Mouse (Mus musculus): ENCODE measurements around the gene Tab1.
"Not testable (repeated sequence)": the region's sequence is repeated elsewhere in the genome, so short reads cannot be mapped to it uniquely, and the experiment has no call there.

Tab1 gene

DNA sequence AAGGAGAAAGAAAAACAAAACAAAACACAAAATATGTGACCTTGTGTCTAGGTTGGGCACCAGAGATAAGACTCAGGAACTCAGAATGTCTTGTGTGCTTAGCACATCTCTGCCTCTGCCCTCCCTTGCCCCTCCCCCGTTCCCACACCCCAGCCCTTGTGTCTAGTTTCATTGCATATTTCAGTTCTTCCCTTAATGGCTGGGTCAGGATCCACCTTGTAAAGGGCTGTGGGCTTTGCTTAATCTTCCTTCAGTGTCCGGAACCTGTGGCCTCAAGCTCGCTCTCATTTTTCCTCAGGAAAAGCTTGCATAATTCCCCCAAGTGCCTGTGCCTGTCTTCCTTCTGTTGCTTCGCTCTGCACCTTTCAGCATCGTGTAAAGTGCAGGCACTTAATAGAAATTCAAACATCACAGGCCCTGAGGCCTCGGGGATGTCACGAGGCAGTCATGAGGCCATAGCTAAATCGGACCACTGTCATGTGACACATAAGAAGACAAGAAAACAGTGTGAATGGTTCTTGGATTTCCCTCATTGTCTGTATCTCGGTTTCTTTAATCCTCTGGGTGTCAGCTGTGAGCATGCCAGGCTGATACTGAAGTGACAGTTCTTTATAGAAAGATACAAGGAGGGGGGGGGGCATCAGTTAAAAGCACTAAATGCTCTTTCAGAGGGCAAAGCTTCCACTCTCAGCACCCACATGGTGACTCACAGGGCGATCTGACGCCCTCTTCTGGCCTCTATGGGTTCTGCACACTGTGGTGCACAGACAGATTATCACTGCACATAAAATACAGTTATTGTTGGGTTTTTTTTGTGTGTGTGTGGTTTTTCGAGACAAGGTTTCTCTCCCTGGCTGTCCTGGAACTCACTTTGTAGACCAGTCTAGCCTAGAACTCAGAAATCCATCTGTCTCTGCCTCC lies 27.2 kb upstream of the Tab1 start:
- no peak for DNase-seq (ENCODE audit: low spot score in 2 of 2)

DNA sequence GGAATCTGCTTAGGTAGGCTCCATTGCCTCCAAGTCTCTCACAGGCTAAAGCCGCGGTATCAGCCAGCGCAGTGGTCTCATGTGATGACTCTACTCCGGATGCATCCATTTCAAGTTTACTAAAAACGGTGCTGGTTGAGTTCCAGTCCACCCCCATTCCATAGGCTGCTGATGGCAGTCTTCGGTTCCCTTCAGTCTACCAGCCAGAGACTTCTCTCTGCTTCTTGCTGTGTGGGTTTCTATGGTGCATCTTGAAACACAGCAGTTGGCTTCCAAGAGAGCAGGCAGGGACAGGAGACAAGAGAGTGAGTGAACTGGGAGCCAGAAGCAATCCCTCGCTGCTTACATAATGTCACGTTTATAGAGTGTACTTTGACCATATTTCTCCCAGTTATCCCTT lies 25.8 kb upstream of the Tab1 start:
- no peak for DNase-seq (ENCODE audit: low spot score in 2 of 2)

DNA sequence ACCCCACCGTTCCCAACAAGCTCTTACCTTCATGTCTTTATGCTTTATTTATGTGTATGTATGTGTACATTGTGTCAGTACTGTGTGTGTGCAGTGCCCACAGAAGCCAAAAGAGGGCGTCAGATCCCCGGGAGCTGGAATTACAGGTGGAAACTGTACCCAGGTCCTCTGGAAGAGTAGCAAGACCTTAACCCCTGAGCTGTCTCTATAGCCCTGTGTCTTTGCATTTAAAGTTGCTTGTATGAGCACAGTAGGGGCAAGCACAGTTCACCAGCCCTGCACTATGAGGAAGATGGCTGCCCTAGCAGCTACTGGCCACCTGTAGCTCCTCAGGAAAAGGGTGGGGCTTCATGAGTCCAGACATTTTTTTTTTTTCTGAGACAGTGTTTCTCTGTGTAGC lies 25.4 kb upstream of the Tab1 start:
- DNase-seq (ENCODE audit: low spot score in 2 of 2): no peak

DNA sequence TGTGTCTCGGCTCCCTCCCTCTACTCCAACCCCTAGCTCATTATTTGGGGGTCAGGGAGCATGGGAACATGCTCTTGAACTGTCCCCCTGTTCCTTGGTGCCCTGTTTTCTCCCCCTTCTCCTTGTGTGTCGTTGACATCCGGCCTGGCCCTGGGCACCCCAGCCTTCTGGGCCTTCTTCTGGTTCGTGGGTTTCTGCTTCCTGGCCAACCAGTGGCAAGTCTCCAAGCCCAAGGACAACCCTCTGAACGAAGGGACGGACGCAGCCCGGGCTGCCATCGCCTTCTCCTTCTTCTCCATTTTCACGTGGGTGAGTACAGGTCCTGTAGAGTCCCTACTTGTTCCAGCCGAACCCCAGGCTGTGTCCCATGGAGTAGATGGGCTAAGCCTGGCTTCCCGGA lies 21.5 kb upstream of the Tab1 start:
- DNase-seq (ENCODE audit: low spot score in 2 of 2): no peak

DNA sequence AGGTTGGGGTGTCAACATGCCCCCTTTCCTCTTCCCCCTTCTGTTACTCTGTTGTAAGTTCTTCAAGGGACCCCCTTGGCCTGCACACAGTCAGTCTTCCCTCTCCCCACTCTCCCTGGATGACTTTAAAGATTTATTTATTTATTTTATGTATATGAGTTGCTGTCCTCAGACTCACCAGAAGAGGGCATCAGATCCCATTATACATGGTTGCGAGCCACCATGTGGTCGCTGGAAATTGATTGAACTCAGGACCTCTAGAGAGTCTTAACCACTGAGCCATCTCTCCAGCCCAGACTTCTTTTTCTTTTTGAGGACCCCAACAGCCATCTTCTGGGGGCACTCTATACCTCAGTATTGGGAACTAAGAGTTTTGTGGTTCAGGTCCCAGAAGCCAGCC lies 20.4 kb upstream of the Tab1 start:
- no peak for DNase-seq (ENCODE audit: low spot score in 2 of 2)

DNA sequence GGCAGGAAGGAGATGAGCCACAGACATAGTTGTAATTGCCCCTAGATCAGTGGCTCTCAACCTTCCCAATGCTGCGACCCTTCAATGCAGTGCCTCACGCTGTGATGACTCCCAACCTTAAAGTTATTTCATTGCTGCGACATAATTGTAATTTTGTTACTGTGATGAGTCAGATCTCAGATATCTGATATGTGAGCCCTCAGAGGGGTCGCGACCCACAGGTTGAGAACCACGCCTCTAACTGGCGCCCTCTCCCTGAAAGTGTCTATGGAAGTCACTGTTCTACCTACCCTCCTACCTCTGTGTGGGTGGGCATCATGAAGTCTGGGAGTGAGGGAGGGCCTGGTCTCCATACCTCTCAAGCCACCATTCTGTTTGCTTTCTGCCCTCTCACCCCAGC lies 18.5 kb upstream of the Tab1 start:
- no peak for DNase-seq (ENCODE audit: low spot score in 2 of 2)

DNA sequence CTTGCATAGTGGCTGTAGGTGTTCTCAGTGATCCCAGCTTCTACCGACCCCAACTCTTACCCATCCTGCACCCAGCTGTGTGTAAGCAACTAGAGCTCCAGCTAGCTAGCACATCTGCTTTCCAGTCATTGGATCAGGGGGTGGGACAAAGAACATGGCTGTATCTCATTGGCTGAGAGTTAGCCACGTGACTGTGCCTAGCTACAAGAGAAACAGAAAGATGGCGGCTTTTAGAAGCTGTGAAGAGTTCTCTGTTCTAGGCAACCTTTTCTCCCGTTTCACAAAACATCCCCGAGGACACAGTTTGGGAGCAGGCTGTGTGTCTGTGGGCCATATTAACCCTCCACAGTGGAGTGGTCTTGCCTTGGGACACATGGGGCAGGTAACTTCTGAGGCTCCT lies 17.7 kb upstream of the Tab1 start:
- DNase-seq (ENCODE audit: low spot score in 2 of 2): no peak

DNA sequence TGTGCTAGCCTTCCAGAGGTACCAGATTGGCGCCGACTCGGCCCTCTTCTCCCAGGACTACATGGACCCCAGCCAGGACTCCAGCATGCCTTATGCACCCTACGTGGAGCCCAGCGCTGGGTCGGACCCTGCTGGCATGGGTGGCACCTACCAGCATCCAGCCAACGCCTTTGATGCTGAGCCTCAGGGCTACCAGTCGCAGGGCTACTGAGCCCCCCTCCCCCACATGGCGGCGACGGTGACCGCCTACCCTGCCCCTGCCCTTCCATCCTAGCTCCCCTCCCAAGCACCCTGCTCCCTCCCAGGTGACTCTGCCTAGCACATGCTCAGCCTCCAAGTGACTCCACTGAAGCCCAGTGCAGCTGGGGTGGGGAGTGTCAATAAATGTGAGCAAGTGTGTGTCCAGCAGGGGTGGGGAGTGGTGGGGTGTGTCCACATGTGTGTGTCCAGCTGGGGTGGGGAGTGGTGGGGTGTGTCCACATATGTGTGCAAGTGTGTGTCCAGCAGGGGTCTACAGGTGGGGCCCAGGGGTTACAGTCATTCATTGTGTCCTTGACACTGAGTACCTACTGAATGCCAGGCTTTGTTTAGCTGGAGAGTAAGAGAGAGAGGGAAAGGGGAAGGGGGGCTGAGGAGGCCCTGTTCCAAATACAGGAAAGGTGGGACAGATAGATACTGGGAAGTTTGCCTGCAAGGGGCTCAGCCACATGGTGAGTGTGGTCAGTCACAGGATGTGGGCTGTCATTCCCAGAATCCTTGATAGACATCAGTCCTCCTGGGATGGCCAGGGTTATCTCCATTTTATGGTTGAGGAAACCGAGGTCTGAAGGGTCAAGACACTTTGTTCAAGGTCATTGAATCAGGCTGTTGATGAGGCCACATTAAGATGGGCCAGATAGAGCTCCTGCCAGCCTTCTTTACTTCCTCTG lies 16.8 kb upstream of the Tab1 start:
- no peak for DNase-seq (ENCODE audit: low spot score in 2 of 2)

DNA sequence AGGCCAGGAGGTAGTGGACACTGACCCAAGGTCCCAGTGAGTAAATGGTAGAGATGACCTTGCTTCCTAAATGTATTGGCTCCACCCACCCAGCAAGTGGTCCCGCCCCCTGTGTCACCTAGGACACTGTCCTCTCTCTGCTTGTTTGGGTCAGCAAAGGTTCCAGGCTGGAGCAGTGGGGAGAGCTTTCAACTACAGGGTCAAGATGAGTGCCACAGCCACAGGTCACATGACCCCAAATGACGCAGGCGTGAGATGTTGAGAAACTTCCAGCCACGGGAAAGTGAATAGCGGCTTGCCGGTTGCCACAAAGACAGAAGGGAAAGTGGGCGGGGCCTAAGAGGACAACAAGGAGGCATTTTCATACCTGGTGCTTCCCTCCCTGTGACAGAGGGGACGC lies 15.8 kb upstream of the Tab1 start:
- DNase-seq (ENCODE audit: low spot score in 2 of 2): no peak

DNA sequence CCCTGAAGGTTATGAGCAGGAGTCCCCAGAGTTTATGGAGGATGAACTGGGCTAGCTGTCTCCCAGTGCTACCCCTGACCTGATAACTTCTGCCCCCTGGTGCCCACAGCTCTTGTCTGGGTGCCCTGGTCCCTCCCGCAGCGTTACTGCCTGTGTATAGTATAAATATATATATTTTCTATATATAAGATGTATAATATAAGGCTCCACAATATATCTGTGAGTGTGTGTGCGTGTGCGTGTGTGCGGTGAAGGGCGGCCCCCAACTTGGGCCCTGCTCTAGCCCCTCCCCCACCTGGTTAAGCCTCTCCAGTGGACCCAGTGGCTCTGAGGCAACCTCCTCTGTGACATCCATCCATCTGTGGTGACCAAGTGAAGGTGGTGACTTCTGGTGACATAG lies 13.9 kb upstream of the Tab1 start:
- no peak for DNase-seq (ENCODE audit: low spot score in 2 of 2)

DNA sequence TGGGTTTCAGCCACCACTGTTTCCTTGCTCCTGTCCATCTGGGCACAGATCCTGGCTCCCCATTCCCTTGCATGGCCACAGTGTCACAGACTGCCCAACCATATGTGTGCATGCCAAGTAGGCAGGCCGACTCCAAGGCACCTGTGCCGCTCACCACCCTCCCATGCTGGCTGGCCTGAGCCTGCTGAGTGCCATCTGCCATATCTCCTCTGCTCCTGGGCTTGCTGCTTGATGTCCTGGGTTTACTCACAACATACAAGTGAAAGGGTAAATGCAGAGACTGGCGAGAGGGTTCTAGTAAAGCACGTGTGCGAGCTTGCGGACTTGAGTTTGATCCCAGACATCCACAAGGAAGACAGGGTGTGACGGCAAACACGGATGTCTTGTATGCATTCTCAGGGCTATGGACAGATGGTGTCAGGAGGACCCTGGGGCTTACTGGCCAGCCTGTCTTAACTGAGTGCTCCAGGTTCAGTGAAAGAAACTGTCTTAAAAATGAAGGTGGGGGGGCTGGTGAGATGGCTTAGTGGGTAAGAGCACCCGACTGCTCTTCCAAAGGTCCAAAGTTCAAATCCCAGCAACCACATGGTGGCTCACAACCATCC lies 11.1 kb upstream of the Tab1 start:
- DNase-seq (ENCODE audit: low spot score in 2 of 2): no peak

DNA sequence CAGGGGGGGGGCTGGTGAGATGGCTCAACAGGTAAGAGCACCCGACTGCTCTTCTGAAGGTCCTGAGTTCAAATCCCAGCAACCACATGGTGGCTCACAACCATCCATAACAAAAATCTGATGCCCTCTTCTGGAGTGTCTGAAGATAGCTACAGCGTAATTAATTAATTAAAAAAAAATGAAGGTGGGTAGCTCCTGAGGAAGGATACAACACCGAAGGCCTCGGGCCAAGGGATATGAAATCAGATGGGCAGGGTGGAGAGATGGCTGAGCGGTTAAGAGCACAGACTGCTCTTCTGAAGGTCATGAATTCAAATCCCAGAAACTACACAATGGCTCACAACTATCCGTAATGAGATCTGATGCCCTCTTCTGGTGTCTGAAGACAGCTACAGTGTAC lies 10.5 kb upstream of the Tab1 start:
- not testable (repeated sequence) for DNase-seq (ENCODE audit: low spot score in 2 of 2)

DNA sequence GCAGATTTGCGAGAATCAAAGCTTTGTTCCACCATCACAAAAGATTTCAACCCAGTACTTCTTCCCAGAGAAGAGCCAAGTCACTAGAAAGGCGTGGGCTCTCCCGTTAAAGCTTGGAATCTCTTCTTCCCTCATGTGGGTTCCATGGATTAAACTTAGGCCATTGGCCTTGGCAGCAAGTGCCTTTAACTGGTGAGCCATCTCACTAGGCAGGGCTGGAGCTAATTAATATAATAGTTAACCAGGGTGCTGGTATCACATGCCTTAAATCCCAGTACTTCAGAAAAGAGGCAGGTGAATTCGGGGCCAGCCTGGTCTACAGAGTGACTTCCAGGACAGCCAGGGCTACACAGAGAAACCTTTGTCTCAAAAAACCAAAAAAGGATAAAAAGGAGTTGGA lies 8.3 kb upstream of the Tab1 start:
- DNase-seq (ENCODE audit: low spot score in 2 of 2): no peak

DNA sequence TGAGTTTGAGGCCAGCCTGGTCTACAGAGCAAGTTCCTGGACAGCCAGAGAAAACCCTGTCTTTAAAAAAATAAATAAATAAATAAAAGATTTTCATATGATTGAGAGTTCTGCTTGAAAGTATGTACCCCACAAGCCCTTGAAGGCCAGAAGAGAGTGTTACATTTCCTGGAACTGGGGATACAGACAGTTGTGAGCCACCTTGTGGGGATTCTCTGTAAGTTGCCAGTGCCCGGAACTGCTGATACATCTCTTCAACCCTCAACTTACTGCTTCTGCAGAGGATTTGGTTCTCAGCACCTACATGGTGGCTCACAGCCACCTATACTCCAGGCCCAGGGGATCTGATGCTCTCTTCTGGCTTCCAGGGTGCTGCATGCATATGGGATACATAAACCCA lies 5.7 kb upstream of the Tab1 start:
- no peak for DNase-seq (ENCODE audit: low spot score in 2 of 2)

DNA sequence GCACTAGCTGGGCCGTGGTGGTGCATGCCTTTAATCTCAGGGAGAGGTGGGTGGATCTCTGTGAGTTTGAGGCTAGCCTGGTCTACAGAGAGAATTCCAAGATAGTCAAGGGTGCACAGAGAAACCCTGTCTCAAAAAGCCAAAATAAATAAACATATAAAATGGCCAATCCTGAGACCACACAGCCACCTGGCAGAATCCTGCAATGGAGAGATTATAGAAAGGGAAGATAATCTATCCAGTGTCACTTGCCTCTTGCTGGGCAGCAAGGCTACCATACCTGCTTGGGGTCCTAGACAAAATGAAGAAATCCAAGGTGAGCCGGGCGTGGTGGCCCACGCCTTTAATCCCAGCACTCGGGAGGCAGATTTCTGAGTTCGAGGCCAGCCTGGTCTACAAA lies 2.9 kb upstream of the Tab1 start:
- no peak for DNase-seq (ENCODE audit: low spot score in 2 of 2)

DNA sequence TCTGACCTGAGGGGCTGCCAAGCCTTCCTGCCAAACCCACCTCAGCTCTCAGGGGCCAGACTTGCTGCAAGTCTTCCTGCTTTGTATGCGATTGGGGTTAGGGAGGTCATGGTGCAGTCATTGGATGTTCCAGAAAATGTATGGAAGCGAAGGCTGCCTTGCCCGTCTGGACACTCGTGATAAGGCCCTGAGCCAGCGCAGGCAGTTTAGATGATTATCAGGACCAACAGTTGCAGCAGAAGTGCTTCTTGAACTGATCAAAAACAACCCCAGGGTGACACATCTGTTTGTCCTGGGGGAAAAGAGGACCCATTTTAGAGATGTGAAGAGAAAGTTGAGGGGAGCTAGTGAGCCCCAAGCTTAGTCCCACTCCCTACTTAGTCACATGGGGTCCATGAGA lies 2.2 kb upstream of the Tab1 start:
- no peak for DNase-seq (ENCODE audit: low spot score in 2 of 2)

DNA sequence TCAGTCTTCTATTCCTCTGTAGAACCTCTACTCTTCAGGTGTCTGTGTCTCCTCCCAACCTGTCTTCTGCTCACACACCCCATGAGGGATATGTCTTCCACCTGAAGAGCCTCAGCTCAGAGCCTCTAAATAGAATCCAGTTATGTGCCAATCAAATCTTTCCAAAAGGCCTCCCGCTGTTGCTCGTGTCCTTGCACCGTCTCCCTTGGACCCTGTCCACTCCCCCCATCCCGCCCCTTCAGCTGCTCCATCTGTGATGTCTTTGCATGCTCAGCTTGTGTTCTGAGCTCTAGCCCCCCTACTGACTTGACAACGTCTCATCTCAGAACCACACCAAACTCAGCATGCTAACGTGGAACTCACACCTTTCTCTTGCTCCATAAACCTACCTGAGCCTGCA lies 1.5 kb upstream of the Tab1 start:
- no peak for DNase-seq (ENCODE audit: low spot score in 2 of 2)

DNA sequence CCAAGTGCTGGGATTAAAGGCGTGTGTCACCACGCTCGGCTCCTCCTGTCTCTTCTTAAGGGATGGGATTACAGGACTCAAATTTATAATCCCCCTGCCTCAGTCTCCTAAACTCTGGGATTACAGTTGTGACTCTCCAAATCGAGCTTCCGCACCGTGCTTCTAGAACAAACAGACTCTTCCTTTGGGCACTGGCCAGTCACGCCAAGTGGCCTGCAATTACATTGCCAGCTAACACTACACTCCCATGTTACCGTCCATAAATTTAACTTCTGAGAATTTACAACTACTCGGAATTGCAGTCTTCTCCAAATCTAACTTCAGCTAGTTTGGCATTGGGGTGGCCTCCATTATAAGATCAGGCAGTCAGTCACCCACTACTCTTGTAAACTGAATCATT lies 475 bp upstream of the Tab1 start:
- DNase-seq (ENCODE audit: low spot score in 2 of 2): no peak

DNA sequence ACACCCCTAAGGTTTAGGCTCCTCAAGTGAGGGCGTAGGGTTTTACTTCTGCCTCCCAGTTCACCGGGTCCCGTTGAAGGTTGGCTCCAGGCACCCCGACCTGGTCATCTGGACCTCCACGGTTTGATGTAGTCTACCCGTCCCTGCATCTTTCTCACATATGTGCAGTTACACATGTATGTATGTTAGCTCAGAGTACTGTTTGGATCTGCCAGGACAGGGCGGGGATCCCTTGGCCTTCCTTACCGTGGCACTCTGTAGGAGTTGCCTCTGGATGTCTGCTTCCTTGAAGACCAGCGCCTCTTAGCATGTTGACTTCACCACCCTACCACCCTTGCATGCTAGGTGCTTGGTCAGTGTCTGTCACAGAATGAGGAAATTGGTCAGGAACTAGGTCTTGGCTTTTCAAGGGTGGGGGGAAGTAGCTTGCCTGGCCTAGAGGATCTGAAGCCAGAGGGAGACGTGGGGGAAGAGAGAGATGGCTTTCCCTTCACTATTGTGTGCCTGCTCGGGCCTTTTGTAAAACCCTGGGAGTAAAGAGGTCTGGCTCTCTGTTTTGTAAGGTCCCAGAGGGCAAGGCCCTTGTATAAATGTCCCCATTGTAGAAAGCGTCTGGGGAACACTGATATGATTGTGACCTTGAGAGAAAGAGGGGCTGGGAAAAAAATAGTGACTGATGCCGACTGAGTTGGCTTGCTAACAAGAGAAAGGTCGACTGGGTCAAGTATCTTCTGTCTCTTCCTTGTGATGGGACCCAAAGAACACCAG lies 939 bp downstream of the Tab1 start:
- DNase-seq (ENCODE audit: low spot score in 2 of 2): no peak

DNA sequence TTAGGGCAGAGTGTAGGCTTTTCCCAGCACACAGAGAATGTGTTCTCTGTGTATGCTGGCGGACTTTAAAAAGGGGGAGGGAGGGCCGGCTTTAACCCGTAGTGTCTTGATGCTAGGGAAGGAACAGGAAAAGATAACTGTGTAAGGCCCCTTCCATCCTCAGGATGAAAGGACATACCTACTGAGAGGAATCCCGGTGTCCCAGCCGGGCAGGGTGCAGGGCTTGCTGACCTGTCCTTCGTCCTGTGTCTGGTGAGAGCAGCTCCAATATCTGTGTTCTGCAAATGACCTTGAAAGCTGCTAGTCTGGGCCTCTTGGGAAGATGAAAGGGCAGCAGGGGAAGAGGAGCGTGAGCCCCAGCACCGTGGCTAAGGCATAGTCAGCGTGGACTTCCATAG lies 1.5 kb downstream of the Tab1 start:
- no peak for DNase-seq (ENCODE audit: low spot score in 2 of 2)

DNA sequence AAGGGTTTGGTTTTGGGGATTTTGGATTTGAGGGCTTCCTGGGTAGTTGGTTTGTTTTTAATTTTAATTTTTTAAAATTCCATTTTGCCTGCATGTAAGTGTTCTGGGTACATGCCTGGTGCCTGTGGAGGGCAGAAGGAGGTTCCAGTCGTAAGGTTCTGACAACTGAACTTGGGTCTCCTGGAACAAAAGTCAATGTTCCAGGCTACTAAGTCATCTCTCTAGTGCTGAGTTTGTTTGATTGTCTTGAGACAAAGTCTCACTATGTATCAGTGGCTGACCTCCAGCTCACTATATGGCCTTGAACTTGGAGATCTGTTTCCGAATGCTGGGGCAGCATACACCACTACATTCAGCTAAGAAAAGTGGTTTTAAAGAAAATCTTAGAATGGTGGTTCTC lies 2.6 kb downstream of the Tab1 start:
- no peak for DNase-seq (ENCODE audit: low spot score in 2 of 2)

DNA sequence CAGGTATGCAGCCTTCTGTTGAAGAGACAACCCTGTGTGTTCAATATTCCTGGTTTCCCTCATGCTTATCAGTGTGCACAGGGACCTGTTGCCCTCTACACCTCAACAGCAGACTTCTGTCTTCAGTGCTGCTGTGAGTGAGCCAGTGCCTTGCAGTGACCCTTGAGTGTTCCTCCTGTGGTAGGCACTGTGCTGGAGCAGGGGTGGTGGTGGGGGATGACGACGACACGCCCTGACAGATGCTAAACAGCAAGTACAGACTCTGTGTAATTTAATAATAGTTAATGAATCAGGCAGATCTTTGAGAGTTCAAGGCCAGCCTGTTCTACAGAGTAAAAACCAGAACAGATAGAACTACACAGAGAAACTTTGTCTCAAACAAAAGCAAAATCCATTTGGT lies 3.7 kb downstream of the Tab1 start:
- no peak for DNase-seq (ENCODE audit: low spot score in 2 of 2)
